Mouse (Mus musculus) v-Abl transformed pro-B cells (cell line): Measurements from ENCODE around the gene Olfr685.

Experiments
- in situ Hi-C, 2 experiments: fragments of 400-800 bp; cut with MboI; formaldehyde crosslinking; loops; one replicate each; pipeline ENCODE4 v1.15.1; 2025; ENCODE audit not compliant: unreplicated experiment in 2 of 2

Gene Olfr685

DNA sequence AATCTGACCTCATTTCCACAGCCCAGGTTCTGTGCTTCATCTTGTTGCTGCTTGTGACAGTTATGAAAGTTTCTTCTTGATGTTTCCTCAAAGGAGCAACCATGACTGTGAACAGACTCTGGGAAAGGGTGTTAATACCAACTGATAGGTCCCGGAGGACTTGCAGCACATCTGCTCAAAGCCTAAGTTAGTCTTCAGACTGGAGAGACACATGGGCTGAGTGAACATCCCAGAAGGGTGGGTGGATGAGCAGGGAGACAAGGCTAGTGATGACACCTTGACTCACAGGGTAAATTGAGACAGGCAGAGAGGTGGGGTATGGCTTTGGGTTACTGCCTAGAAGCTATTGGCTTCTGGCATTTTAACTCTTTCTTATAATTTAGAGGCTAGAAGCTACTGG lies at the start of gene Olfr685:
Gene Olfr685, minus strand, starts transcription at position 101 of the 400 bp plus-strand sequence.
- in situ Hi-C loops, result no loop called here

GRCm38 (mm10) chr7:105229386-105229785 lies 43.6 kb upstream of the Olfr685 start:
- in situ Hi-C loops, result no loop called here

DNA sequence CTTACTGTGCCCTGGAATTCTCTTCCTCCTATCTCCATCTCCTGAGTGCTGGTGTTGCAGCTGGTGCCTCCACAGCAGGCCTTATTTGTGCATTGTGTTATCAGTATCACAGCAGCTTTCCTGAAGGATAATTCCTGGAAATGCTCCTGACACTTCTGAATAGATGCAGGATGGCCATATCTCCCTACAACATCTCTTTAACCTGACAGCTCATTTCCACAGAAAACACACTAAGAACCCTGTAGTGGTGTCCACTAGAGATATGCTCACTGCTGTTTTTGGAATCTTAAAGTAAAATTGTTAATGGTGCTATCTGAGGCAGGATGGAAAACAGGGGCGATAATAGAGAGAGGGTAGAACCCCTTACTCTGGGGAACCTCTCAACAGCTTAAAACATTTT lies 42.3 kb upstream of the Olfr685 start:
- in situ Hi-C loops, result no loop called here

GRCm38 (mm10) chr7:105226703-105227102 lies 40.9 kb upstream of the Olfr685 start:
- in situ Hi-C loops, result no loop called here

- in situ Hi-C loops, result no loop called here
Observed at GRCm38 (mm10) chr7:105226072-105226471, 40.3 kb upstream of the Olfr685 start.

DNA sequence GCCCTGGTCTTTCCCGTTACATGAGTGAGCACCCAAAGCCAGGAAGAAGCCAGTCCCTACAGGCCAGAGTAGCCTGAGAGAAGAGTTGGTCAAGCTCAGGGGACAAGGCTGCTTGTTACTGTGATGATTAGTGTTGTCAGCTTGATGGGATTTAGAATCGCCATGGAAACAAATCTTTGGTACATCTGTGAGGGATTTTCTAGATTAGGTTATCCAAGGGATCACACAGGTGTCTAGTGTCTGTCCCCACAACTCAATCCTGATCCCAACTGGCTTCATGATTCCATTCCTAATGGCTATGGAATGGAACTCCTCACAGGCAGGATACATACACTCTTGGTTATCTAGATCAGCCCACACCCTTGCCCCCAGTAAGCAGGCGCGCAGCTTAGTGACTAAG lies 32.5 kb upstream of the Olfr685 start:
- in situ Hi-C loops, result no loop called here

- in situ Hi-C loops, result no loop called here
Observed at GRCm38 (mm10) chr7:105214761-105215160, 28.9 kb upstream of the Olfr685 start.

GRCm38 (mm10) chr7:105207385-105207784 lies 21.6 kb upstream of the Olfr685 start, which contains the start of gene Olfr686:
Gene Olfr686 (minus strand): TSS chr7:105207485.
- in situ Hi-C loops, result no loop called here

- in situ Hi-C loops, result no loop called here
Observed at GRCm38 (mm10) chr7:105170773-105171172, 15.0 kb downstream of the Olfr685 start.

DNA sequence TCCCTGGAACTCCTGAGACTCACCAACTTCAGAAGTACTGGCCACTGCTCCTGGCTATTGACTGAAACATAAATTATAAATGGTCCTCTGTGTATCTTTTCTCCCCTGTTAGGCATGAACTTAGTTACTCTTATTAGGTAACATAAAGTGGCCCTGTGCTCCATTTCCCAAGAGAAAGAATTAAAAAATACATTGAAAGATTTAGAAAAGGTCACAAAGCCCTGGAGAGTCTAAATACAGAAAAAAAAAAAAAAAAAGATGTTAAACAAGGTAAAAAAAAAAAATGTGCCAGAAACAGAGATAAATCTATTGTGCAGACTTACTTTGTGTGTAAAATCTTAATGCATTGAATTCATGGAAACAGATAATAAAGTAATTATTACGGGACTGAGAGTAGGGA lies 22.3 kb downstream of the Olfr685 start, which contains the start of gene Olfr684:
Gene Olfr684, minus strand, starts transcription at position 101 of the 400 bp plus-strand sequence.
- in situ Hi-C loops, result no loop called here

DNA sequence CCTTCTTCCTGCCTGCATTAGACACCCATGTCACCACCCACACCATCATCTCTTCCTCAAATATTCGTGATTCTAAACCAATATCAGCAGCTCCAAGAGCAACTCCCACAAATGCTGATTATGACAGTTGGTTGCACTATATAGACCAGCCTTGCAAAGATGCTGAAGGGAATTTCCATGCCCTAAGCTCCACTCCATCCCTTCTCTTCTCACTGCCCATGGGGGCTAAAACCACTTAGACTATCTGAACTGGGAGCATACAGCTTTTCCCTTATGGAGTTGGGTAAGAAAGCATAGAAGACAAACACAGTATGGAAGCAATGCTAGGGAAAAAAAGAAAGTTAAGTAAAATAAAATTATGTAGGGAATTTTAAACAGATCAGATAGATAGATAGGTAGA lies 38.9 kb downstream of the Olfr685 start, which contains the start of gene Olfr683:
Gene Olfr683, minus strand, starts transcription at position 101 of the 400 bp plus-strand sequence.
- in situ Hi-C loops, result no loop called here

DNA sequence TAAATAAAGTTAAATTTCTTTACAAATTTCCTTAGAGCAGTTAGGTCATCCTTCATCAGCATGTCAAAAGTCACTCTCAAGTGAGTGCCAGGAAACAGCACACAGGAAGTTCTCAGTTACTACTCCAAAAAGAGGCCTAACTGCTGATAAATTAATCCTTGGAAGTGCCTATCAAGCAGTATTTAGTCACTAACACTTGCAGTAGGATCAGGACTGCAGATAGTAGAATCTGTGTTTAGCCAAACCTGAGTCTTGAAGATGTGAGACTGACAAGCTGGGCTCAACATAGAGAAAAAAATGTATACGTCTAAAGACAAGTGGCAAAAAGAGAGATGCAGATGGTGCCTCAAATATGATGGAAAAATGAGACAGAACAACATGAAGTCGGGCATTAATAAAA lies 44.5 kb downstream of the Olfr685 start:
- in situ Hi-C loops, result no loop called here
